Mouse (Mus musculus): Measurements from ENCODE around the gene Zbtb32. TPM values are rescaled to one million over a fixed set of nuclear protein-coding genes. Genes with fewer than 3 reads are reported as not detected.

The Zbtb32 gene
- polyA plus RNA-seq, 1 experiment, result 10.2 TPM

GRCm38 (mm10) chr7:30593579-30594509 lies 4.9 kb downstream of the Zbtb32 start:
- H3K4me3 ChIP-seq (ENCODE audit: extremely low read depth, insufficient read depth, insufficient read length), result no peak overlapping the region
- TF ChIP-seq POLR2A (IDR thresholded peaks at IDR 0.05; ENCODE audit: low read depth, low read length), result no peak
- TF ChIP-seq CTCF (IDR thresholded peaks at IDR 0.05; ENCODE audit: extremely low read depth, insufficient read depth, insufficient read length, insufficient replicate concordance), result no peak
- no peaks in the 10 kb centered on the region for H3K36me3 ChIP-seq (ENCODE audit: control insufficient read depth, insufficient read depth, low read length)
- 62% methylated on average over 10 of the region's 10 CpGs for WGBS
- no peak for DNase-seq (ENCODE audit: low read depth in 1 of 2, low spot score in 2 of 2)
- H3K27me3 ChIP-seq (ENCODE audit: control insufficient read depth, insufficient read depth, low read length), result no peaks in the 10 kb centered on the region
- H3K4me1 ChIP-seq (ENCODE audit: control insufficient read depth, insufficient read depth, insufficient read length), result peaks cover 15% of the 10 kb centered on the region
- peak overlapping the region; percentile 80 for H3K27ac ChIP-seq (ENCODE audit: insufficient read depth, low read length)

- no peak for TF ChIP-seq CTCF (IDR thresholded peaks at IDR 0.05; ENCODE audit: extremely low read depth, insufficient read depth, insufficient read length, insufficient replicate concordance)
- no peak for TF ChIP-seq POLR2A (IDR thresholded peaks at IDR 0.05; ENCODE audit: low read depth, low read length)
- no peak overlapping the region; the same call in 1 of the 2 replicates for H3K4me3 ChIP-seq (ENCODE audit: extremely low read depth, insufficient read depth, insufficient read length)
- peaks cover 15% of the 10 kb centered on the region for H3K4me1 ChIP-seq (ENCODE audit: control insufficient read depth, insufficient read depth, insufficient read length)
- H3K36me3 ChIP-seq (ENCODE audit: control insufficient read depth, insufficient read depth, low read length), result no peaks in the 10 kb centered on the region
- DNase-seq (ENCODE audit: low read depth in 1 of 2, low spot score in 2 of 2), result no peak
- H3K27ac ChIP-seq (ENCODE audit: insufficient read depth, low read length), result peak overlapping the region; percentile 24; the same call in 1 of the 2 replicates
- 47% methylated on average over 5 of the region's 5 CpGs for WGBS
- H3K27me3 ChIP-seq (ENCODE audit: control insufficient read depth, insufficient read depth, low read length), result no peaks in the 10 kb centered on the region
These were observed 5.8 kb downstream of the Zbtb32 start for GRCm38 (mm10) chr7:30592772-30593423.

DNA sequence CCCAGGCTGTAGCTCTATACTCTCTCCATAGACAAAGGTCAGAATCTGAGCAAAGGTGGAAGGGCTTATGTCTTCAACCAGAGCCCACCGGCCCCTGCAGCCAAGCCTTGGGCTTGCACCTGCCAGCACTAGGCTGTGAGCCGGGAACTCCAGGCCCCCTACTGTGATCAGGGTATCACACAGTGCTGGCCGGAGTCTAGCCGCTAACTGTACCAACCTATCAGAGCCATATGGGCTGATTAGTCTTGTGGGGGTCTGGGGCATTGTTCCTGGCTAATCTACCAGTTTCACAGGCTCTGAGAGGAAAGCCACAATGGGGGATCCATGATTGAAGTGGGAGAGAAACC lies 7.1 kb downstream of the Zbtb32 start:
- TF ChIP-seq POLR2A (IDR thresholded peaks at IDR 0.05; ENCODE audit: low read depth, low read length) (no peak), CTCF (IDR thresholded peaks at IDR 0.05; ENCODE audit: extremely low read depth, insufficient read depth, insufficient read length, insufficient replicate concordance) (no peak)
- peaks cover 17% of the 10 kb centered on the region for H3K4me1 ChIP-seq (ENCODE audit: control insufficient read depth, insufficient read depth, insufficient read length)
- DNase-seq (ENCODE audit: low read depth in 1 of 2, low spot score in 2 of 2), result no peak
- peaks cover 2% of the 10 kb centered on the region; the same call in 1 of the 2 replicates for H3K36me3 ChIP-seq (ENCODE audit: control insufficient read depth, insufficient read depth, low read length)
- H3K27me3 ChIP-seq (ENCODE audit: control insufficient read depth, insufficient read depth, low read length), result no peaks in the 10 kb centered on the region
- no peak overlapping the region for H3K27ac ChIP-seq (ENCODE audit: insufficient read depth, low read length)
- 92% methylated on average over 4 of the region's 4 CpGs for WGBS
- H3K4me3 ChIP-seq (ENCODE audit: extremely low read depth, insufficient read depth, insufficient read length), result no peak overlapping the region

GRCm38 (mm10) chr7:30590927-30591604 lies 7.6 kb downstream of the Zbtb32 start:
- Histone ChIP-seq H3K27ac (ENCODE audit: insufficient read depth, low read length) (no peak overlapping the region), H3K36me3 (ENCODE audit: control insufficient read depth, insufficient read depth, low read length) (peaks cover 4% of the 10 kb centered on the region; the same call in 1 of the 2 replicates), H3K4me1 (ENCODE audit: control insufficient read depth, insufficient read depth, insufficient read length) (peaks cover 17% of the 10 kb centered on the region), H3K27me3 (ENCODE audit: control insufficient read depth, insufficient read depth, low read length) (no peaks in the 10 kb centered on the region), H3K4me3 (ENCODE audit: extremely low read depth, insufficient read depth, insufficient read length) (no peak overlapping the region)
- no peak for DNase-seq (ENCODE audit: low read depth in 1 of 2, low spot score in 2 of 2)
- TF ChIP-seq CTCF (IDR thresholded peaks at IDR 0.05; ENCODE audit: extremely low read depth, insufficient read depth, insufficient read length, insufficient replicate concordance) (no peak), POLR2A (IDR thresholded peaks at IDR 0.05; ENCODE audit: low read depth, low read length) (no peak)
- WGBS, result 89% methylated on average over 9 of the region's 9 CpGs

- peaks cover 17% of the 10 kb centered on the region for H3K4me1 ChIP-seq (ENCODE audit: control insufficient read depth, insufficient read depth, insufficient read length)
- 32% methylated on average over 40 of the region's 40 CpGs for WGBS
- H3K27ac ChIP-seq (ENCODE audit: insufficient read depth, low read length), result peak overlapping the region; percentile 77
- peak in 1 of 2 experiments; percentile 74 for DNase-seq (ENCODE audit: low read depth in 1 of 2, low spot score in 2 of 2)
- peak overlapping the region; percentile 72 for H3K4me3 ChIP-seq (ENCODE audit: extremely low read depth, insufficient read depth, insufficient read length)
- H3K36me3 ChIP-seq (ENCODE audit: control insufficient read depth, insufficient read depth, low read length), result peaks cover 12% of the 10 kb centered on the region
- H3K27me3 ChIP-seq (ENCODE audit: control insufficient read depth, insufficient read depth, low read length), result no peaks in the 10 kb centered on the region
- TF ChIP-seq CTCF (IDR thresholded peaks at IDR 0.05; ENCODE audit: extremely low read depth, insufficient read depth, insufficient read length, insufficient replicate concordance) (peak; percentile 80; the same call in 1 of the 2 replicates), POLR2A (IDR thresholded peaks at IDR 0.05; ENCODE audit: low read depth, low read length) (no peak)
These were observed 9.0 kb downstream of the Zbtb32 start for GRCm38 (mm10) chr7:30589435-30590301.

All from spleen, adult 2 months (tissue).